Mouse (Mus musculus): ENCODE results near the gene Xpo6. TPM values are rescaled to one million over a fixed set of nuclear protein-coding genes. Genes with fewer than 3 reads are reported as not detected.

Xpo6 gene
- total RNA-seq, 1 experiment from 2014 or later = 73.4 TPM

DNA sequence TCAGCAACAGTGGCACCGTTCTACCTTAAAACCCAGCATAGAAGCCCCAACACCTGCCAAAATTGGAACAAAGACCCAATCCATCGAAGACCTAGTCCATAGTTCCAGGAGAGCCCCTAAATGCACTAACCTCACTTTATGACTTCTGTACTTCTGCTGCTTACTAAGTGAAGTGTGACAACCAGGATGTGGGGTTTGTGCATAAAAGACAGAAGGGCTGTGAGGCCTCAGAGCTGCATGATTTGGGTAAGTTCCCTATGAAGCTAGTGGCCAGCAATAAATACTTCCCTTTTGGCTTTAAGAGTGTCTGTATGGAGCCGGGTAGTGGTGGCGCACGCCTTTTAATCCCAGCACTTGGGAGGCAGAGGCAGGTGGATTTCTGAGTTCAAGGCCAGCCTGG is 10.6 kb upstream of the Xpo6 start:
- peak in 1 of 2 experiments; percentile 71; a peak in 2 of 4 replicates for ATAC-seq (replicated peaks in 1 of 2; ENCODE audit: insufficient read depth in 1 of 2, low FRiP score in 2 of 2, low TSS enrichment in 1 of 2, low read depth in 1 of 2, poor library complexity in 2 of 2, severe bottlenecking in 2 of 2)

GRCm38 (mm10) chr7:126200997-126201345 is 670 bp upstream of the Xpo6 start:
- no peak for ATAC-seq (replicated peaks in 1 of 2; ENCODE audit: insufficient read depth in 1 of 2, low FRiP score in 2 of 2, low TSS enrichment in 1 of 2, low read depth in 1 of 2, poor library complexity in 2 of 2, severe bottlenecking in 2 of 2)

- peak; percentile 47 for ATAC-seq (replicated peaks in 1 of 2; ENCODE audit: insufficient read depth in 1 of 2, low FRiP score in 2 of 2, low TSS enrichment in 1 of 2, low read depth in 1 of 2, poor library complexity in 2 of 2, severe bottlenecking in 2 of 2)
Observed at GRCm38 (mm10) chr7:126199691-126200102, 604 bp downstream of the Xpo6 start.

DNA sequence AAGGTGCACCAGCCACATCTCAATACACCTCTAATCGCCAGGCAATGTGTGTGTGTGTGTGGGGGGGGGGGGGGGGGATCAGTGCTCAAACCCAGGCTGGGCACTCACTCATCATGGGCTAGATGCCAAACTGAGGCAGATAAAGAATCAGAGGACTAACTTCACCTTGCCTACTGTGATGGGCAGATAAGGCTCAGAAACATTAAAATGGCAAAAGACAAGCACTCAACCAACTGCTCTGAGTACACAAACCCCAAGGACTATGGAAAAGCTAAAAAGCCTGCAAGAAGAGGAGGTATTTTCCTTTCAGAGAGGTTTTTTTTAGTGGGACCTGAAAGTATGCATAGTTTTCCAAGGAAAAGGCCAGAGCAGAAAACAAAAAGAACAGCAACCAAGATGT is 1.4 kb downstream of the Xpo6 start:
- no peak for ATAC-seq (replicated peaks in 1 of 2; ENCODE audit: insufficient read depth in 1 of 2, low FRiP score in 2 of 2, low TSS enrichment in 1 of 2, low read depth in 1 of 2, poor library complexity in 2 of 2, severe bottlenecking in 2 of 2)

- ATAC-seq (replicated peaks in 1 of 2; ENCODE audit: insufficient read depth in 1 of 2, low FRiP score in 2 of 2, low TSS enrichment in 1 of 2, low read depth in 1 of 2, poor library complexity in 2 of 2, severe bottlenecking in 2 of 2) = peak; percentile 46 to 72; a peak in 2 of 4 replicates
Observed at GRCm38 (mm10) chr7:126194175-126194574, 6.1 kb downstream of the Xpo6 start.

GRCm38 (mm10) chr7:126191471-126191870 is 8.8 kb downstream of the Xpo6 start:
- ATAC-seq (replicated peaks in 1 of 2; ENCODE audit: insufficient read depth in 1 of 2, low FRiP score in 2 of 2, low TSS enrichment in 1 of 2, low read depth in 1 of 2, poor library complexity in 2 of 2, severe bottlenecking in 2 of 2) = no peak

GRCm38 (mm10) chr7:126189517-126189916 is 10.8 kb downstream of the Xpo6 start:
- no peak for ATAC-seq (replicated peaks in 1 of 2; ENCODE audit: insufficient read depth in 1 of 2, low FRiP score in 2 of 2, low TSS enrichment in 1 of 2, low read depth in 1 of 2, poor library complexity in 2 of 2, severe bottlenecking in 2 of 2)

DNA sequence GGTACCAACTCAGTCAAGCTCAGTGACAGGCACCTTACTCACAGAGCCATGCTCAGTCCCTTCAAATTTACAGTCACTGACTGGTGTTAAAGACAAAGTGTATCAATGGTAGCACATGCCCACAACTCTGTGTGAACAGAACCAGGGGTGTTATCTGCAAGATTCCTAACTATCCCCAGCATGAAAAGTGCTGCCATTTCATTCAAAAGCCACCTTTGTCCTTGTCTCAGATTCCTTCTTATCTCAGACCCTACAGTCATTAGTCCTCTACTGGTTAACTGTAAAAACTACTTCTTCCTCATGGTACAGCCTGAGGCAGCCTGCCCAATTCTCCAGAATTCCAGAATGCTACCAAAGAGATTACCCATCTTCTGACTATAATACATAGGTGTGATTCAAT is 14.3 kb downstream of the Xpo6 start:
- ATAC-seq (replicated peaks in 1 of 2; ENCODE audit: insufficient read depth in 1 of 2, low FRiP score in 2 of 2, low TSS enrichment in 1 of 2, low read depth in 1 of 2, poor library complexity in 2 of 2, severe bottlenecking in 2 of 2) = no peak

GRCm38 (mm10) chr7:126183583-126183982 is 16.7 kb downstream of the Xpo6 start:
- no peak for ATAC-seq (replicated peaks in 1 of 2; ENCODE audit: insufficient read depth in 1 of 2, low FRiP score in 2 of 2, low TSS enrichment in 1 of 2, low read depth in 1 of 2, poor library complexity in 2 of 2, severe bottlenecking in 2 of 2)

DNA sequence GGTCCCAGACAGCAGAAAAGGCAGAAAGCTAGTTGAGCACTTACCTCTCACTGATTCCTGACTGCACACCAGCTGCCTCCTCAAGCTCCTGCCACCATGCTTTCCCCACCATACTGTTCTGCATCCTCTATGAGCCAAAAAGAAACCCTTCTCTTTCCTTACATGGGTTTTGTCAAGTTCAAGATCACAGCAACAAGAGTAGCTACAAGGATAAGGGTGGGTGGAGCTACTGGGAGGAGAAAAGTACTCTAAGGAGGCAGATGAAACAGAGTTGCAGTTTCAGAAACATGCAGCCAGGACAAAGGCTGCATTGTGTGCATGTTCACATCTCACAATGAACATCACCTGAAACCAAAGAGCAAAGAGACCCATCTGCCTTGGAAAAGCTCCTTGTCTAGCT is 18.8 kb downstream of the Xpo6 start:
- ATAC-seq (replicated peaks in 1 of 2; ENCODE audit: insufficient read depth in 1 of 2, low FRiP score in 2 of 2, low TSS enrichment in 1 of 2, low read depth in 1 of 2, poor library complexity in 2 of 2, severe bottlenecking in 2 of 2) = no peak

DNA sequence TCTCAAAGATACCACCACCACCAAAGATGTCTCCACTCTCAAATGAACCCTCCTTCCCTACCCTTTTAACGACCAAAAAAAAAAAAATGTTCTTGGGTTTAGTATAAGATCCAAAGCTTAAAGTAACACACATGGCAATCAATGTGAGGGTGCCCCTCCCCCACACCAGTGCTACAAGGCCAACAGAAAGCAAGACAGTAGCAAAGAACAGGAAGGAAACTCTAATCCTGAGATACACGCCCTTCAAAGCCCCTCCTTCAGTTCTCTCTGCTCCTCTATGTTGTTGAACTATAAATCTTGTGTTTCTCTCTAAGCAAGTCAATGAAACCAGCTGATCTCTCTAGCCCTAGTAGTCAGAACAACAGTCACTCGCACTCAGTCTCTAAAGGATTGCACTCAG is 19.3 kb downstream of the Xpo6 start:
- ATAC-seq (replicated peaks in 1 of 2; ENCODE audit: insufficient read depth in 1 of 2, low FRiP score in 2 of 2, low TSS enrichment in 1 of 2, low read depth in 1 of 2, poor library complexity in 2 of 2, severe bottlenecking in 2 of 2) = peak; percentile 22 to 48; a peak in 1 of 4 replicates

GRCm38 (mm10) chr7:126178804-126179203 is 21.5 kb downstream of the Xpo6 start:
- no peak for ATAC-seq (replicated peaks in 1 of 2; ENCODE audit: insufficient read depth in 1 of 2, low FRiP score in 2 of 2, low TSS enrichment in 1 of 2, low read depth in 1 of 2, poor library complexity in 2 of 2, severe bottlenecking in 2 of 2)

- ATAC-seq (replicated peaks in 1 of 2; ENCODE audit: insufficient read depth in 1 of 2, low FRiP score in 2 of 2, low TSS enrichment in 1 of 2, low read depth in 1 of 2, poor library complexity in 2 of 2, severe bottlenecking in 2 of 2) = no peak
Observed at GRCm38 (mm10) chr7:126175999-126176398, 24.3 kb downstream of the Xpo6 start.

- no peak for ATAC-seq (replicated peaks in 1 of 2; ENCODE audit: insufficient read depth in 1 of 2, low FRiP score in 2 of 2, low TSS enrichment in 1 of 2, low read depth in 1 of 2, poor library complexity in 2 of 2, severe bottlenecking in 2 of 2)
Observed at GRCm38 (mm10) chr7:126175456-126175855, 24.8 kb downstream of the Xpo6 start.

DNA sequence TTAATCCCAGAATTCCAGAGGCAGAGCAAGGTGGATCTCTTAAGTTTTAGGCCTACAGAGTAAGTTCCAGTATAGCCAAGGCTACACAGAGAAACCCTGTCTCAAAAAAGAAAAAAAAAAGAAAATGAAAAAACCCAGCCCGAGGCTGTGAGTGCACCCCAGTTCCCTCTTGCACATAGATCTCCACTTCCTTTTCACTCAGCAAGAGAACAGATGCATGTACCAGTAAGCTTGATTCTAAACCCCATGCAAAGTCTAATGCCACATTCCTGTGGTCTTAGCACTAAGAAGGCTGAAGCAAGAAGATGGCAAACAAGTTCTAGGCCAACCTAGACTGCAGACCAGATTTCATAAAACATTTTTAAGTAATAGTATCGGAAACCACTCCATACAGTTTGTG is 25.4 kb downstream of the Xpo6 start:
- ATAC-seq (replicated peaks in 1 of 2; ENCODE audit: insufficient read depth in 1 of 2, low FRiP score in 2 of 2, low TSS enrichment in 1 of 2, low read depth in 1 of 2, poor library complexity in 2 of 2, severe bottlenecking in 2 of 2) = peak in 1 of 2 experiments; percentile 62; a peak in 2 of 4 replicates

- ATAC-seq (replicated peaks in 1 of 2; ENCODE audit: insufficient read depth in 1 of 2, low FRiP score in 2 of 2, low TSS enrichment in 1 of 2, low read depth in 1 of 2, poor library complexity in 2 of 2, severe bottlenecking in 2 of 2) = no peak
Observed at GRCm38 (mm10) chr7:126172001-126172400, 28.3 kb downstream of the Xpo6 start.

DNA sequence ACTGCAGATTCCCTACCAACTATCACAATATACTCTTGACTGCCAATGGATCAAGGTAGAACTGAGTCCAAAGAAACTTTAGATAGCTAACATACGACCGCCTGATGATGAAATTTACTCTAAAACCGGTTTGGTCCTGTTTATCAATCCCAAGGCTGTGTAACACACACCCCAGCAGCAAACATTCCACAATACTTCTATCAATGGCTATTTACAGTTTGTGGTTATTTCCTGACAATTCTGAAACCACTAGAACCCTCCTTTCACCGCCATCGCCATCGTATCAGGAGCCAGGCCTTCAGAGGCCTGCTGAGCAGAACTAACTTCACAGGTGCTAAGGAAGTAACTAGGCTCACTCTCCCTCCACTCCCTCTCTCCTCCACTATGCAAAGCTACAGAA is 31.7 kb downstream of the Xpo6 start:
- no peak for ATAC-seq (replicated peaks in 1 of 2; ENCODE audit: insufficient read depth in 1 of 2, low FRiP score in 2 of 2, low TSS enrichment in 1 of 2, low read depth in 1 of 2, poor library complexity in 2 of 2, severe bottlenecking in 2 of 2)

DNA sequence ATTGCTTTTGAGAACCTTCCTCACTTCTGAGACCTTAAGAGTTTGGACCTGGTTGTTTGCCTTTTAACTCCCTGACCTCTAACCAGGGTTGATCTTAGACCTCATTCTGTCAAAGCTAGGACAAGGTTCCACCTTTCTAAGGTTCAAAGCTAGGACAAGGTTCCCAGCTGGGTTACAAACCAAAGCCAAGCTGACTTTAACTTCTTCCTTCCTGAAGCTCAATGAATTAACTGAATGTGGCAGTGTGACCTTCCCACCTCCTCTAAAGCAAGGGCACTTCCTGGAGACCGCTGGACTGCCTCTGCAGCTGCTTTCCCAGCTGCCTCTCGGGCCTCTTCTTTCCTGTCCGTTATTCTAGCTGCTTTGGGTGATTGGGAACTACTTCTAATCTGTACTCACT is 32.9 kb downstream of the Xpo6 start:
- peak; percentile 53 to 78; a peak in 3 of 4 replicates for ATAC-seq (replicated peaks in 1 of 2; ENCODE audit: insufficient read depth in 1 of 2, low FRiP score in 2 of 2, low TSS enrichment in 1 of 2, low read depth in 1 of 2, poor library complexity in 2 of 2, severe bottlenecking in 2 of 2)

- ATAC-seq (replicated peaks in 1 of 2; ENCODE audit: insufficient read depth in 1 of 2, low FRiP score in 2 of 2, low TSS enrichment in 1 of 2, low read depth in 1 of 2, poor library complexity in 2 of 2, severe bottlenecking in 2 of 2) = no peak
Observed at GRCm38 (mm10) chr7:126166571-126166970, 33.7 kb downstream of the Xpo6 start.

GRCm38 (mm10) chr7:126158238-126158637 is 42.1 kb downstream of the Xpo6 start:
- ATAC-seq (replicated peaks in 1 of 2; ENCODE audit: insufficient read depth in 1 of 2, low FRiP score in 2 of 2, low TSS enrichment in 1 of 2, low read depth in 1 of 2, poor library complexity in 2 of 2, severe bottlenecking in 2 of 2) = no peak

Data from hematopoietic stem cell, adult 5-6 weeks (primary cell).